Mouse (Mus musculus): Measurements from ENCODE around the gene Tm4sf1.

Gene Tm4sf1

DNA sequence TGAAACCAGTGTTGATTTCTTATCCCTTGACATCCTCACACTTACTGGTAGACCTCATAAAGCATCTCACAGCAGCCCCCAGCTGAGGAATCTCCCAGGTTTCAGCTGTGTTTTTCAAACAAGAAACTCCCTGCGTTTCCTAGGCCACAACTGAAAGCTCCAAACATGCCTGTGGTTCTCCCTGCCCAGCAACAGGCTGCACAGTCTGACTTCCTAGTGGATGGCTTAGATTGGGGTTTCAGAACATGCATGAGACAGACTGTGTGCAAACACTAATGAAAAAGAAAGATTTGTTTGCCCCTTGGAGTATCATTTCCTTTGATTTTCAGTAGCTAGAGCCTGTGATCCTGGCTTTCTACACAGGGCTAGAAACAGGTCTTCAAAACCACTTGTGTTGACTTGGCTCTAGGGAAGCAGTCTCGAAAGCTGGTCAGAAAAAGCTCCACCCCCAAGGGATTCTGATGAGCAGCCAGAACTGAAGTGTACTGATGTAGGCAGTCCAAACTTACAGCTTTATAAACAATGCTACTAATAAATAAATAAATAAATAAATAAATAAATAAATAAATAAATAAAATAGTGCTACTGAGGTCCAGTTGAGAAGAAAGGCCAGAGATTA lies at the start of gene Tm4sf1:
Tm4sf1 (minus strand) TSS at position 68 of the 619 bp plus-strand sequence.
- peak; percentile 67 for DNase-seq (ENCODE audit: inconsistent ontology term)

GRCm38 (mm10) chr3:57344811-57345210 lies 43.0 kb upstream of the Tm4sf1 start:
- no peak for DNase-seq (ENCODE audit: inconsistent ontology term)

GRCm38 (mm10) chr3:57343837-57344607 lies 42.2 kb upstream of the Tm4sf1 start:
- DNase-seq (ENCODE audit: inconsistent ontology term) = peak; percentile 72

GRCm38 (mm10) chr3:57342976-57343375 lies 41.2 kb upstream of the Tm4sf1 start:
- DNase-seq (ENCODE audit: inconsistent ontology term) = no peak

DNA sequence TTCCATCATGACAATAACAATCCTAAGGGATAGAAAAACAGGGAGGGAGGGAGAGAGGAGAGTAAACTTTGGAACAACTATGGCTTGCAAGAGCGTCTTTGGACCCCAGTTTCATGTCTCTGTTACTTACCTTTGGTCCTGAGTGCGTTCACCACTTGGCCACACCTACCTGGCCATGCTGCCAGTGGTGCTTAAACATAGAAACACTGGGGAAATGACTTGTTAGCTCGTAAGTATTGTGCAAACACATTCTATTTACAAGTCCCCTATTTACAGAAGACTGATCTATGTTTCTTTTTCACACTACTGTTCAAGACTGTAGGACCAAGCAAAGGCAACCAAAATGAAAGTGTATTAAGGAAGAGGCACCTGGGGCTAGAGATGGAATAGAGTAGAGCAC lies 39.5 kb upstream of the Tm4sf1 start:
- DNase-seq (ENCODE audit: inconsistent ontology term) = no peak

- DNase-seq (ENCODE audit: inconsistent ontology term) = peak; percentile 20
These were observed 33.5 kb upstream of the Tm4sf1 start for GRCm38 (mm10) chr3:57335080-57335815.

DNA sequence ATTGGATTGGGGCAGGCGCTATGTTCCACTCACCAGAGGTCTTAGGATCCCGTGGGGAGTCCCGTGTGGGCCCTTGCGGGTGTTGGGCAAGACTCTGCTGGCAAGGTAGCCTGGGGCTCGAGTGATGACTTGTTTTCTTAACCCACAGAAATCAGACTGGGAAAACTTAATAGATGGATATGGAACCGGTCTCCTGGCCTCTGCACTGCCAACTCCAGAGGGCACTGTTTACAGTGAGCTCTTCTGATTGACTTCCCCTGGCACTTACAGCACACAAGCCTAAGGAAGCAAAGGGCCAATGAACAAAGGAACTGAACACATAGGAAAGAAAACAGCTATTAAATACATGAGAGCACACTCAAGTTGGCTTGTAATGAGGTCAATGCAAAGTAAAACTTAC lies 26.2 kb upstream of the Tm4sf1 start:
- no peak for DNase-seq (ENCODE audit: inconsistent ontology term)

GRCm38 (mm10) chr3:57307076-57307475 lies 5.3 kb upstream of the Tm4sf1 start:
- DNase-seq (ENCODE audit: inconsistent ontology term) = peak; percentile 57

DNA sequence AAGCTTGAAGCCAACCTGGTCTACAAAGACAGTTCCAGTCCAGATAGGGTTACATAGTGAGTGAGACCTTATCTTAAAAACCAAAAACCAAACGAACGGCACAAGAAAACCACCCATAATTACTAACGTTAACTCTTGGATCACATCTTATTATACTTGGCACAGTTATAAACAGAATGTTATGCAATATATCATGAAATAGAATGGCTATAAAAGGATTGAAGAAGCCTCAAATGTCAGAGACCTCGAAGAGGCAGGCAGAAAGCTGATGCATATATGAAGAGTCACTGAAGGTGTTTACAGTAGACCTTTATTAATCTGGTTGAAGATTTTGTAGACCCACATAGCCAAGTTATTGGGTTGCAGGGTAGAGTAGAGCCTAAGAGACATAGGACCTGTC lies 3.8 kb upstream of the Tm4sf1 start:
- DNase-seq (ENCODE audit: inconsistent ontology term) = no peak

DNA sequence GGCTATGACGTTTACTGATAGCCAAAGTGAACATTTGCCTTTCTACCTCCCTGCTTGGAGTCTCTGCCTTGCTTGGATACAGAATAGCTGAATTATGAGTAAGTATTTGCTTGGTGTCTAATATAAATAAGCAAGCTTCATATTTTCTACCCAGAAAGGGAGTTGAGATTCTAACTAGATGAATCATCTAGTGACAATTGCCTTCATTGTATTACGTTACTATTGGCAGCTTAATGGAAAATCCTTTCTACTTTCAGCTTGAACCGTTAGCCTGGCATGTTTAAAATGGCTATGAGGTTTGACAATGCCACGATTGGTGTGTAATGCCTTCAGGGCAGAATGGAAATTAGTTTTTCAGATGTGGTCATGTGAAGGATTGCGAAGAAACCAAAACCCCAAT lies 2.7 kb upstream of the Tm4sf1 start:
- peak; percentile 96 for DNase-seq (ENCODE audit: inconsistent ontology term)

DNA sequence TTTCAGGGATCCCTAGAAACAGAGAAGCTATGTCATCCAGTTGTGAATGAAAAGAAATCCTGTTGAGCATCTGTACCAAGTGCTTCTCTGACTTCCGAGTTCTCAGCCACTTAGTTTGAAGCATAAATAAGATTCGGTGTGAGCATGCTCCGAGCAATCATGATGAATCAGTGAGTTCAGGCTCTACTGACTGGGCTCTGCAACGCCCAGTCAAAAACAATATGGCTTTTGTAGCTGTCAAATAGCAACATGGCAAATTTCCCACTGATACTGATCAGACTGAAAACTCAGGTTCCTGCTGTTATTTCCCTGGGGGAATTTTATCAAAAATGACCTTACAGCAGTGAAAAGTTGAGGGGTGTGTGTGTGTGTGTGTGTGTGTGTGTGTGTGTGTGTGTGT lies 2.3 kb upstream of the Tm4sf1 start:
- DNase-seq (ENCODE audit: inconsistent ontology term) = peak; percentile 83

DNA sequence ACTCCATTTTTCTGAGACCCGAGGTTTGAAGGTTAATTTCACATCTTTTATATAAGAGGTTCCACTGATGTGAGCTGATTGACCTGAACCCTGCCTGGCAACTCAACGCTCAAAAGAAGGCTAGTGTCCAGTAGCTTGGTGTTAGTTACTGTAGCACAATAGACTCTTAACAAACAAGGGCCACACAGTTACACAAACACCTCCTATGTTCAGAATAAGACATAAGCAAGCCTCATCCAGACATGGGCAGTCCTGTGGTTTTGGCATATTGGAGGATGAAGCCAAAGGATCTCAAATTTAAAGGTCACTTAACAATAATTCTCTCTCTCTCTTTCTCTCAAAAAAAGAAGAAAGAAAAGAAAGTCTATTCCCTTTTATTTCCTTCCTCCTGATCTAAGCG lies 1.7 kb upstream of the Tm4sf1 start:
- peak; percentile 63 for DNase-seq (ENCODE audit: inconsistent ontology term)

GRCm38 (mm10) chr3:57302886-57303285 lies 1.1 kb upstream of the Tm4sf1 start:
- DNase-seq (ENCODE audit: inconsistent ontology term) = no peak

- no peak for DNase-seq (ENCODE audit: inconsistent ontology term)
These were observed 422 bp downstream of the Tm4sf1 start for GRCm38 (mm10) chr3:57301366-57301765.

DNA sequence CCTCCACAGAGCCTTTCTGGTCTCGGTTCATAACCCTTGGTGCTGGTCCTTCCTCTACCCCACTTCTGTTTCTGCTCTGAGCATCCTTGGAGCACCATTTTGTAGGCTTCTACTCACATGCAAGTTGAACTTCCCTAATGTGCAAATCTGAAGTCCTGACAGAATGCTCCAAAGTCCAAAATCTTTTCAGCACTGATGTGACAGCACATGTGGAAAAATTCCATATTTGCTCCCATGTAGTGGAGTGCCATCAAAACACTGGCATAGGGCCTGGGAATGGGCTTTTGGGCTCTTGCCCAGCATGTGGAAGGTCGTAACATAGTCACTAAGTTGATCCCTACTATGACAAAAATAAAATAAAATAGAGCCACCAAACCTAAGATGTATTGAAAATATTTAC lies 3.8 kb downstream of the Tm4sf1 start:
- DNase-seq (ENCODE audit: inconsistent ontology term) = no peak

- no peak for DNase-seq (ENCODE audit: inconsistent ontology term)
These were observed 5.2 kb downstream of the Tm4sf1 start for GRCm38 (mm10) chr3:57296574-57296973.

DNA sequence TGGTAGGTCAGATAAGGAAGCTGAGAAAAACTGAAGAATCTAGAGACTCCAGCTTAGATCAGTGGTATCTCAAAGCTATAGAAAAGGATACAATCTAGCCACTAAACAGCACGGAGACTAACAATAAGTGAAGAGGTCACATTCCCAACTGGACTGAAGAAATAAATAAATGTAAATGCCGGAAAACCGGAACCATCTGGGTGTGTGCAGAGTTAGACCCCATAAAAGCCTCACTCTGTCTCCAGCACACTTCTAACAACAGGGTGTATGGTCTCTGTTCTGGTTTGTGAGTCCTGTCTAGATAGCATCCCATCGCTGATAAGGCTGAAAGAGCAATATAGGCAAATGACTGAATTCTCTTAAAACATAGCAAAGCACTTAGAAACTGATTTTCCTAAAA lies 6.2 kb downstream of the Tm4sf1 start:
- DNase-seq (ENCODE audit: inconsistent ontology term) = no peak

GRCm38 (mm10) chr3:57294742-57295525 lies 6.9 kb downstream of the Tm4sf1 start:
- DNase-seq (ENCODE audit: inconsistent ontology term) = no peak

GRCm38 (mm10) chr3:57293925-57294324 lies 7.9 kb downstream of the Tm4sf1 start:
- DNase-seq (ENCODE audit: inconsistent ontology term) = no peak

- no peak for DNase-seq (ENCODE audit: inconsistent ontology term)
These were observed 9.0 kb downstream of the Tm4sf1 start for GRCm38 (mm10) chr3:57292826-57293225.

- peak; percentile 78 for DNase-seq (ENCODE audit: inconsistent ontology term)
These were observed 12.8 kb downstream of the Tm4sf1 start for GRCm38 (mm10) chr3:57288944-57289491.

Data from Muller cell, postnatal 12 days (primary cell).